Mouse (Mus musculus) forebrain, embryonic 14.5 days (tissue): ENCODE measurements around the gene Gm28042. TPM values are rescaled to one million over a fixed set of nuclear protein-coding genes. Genes with fewer than 3 reads are reported as not detected.

Source experiments
- ATAC-seq: fragments of 200-750 bp; cut with Nextera tagmentation; 2 replicates; pipeline ENCODE4 v1.8.0; 2017; ENCODE audit warnings: mild to moderate bottlenecking, moderate library complexity
- DNase-seq: peaks from one replicate; pipeline ENCODE4 v3.0.0-alpha.2; 2015; ENCODE audit warnings: low spot score
- H3K27ac ChIP-seq: fragments of 300-500 bp; sonication (generic); 2 replicates; pipeline ENCODE4 v1.5.1; 2014; ENCODE audit warnings: low read depth, mild to moderate bottlenecking, control low read depth, low read length, moderate library complexity
- H3K27me3 ChIP-seq: fragments of 300-500 bp; sonication (generic); replicated peaks from 2 replicates; pipeline ENCODE4 v1.6.1; 2014; ENCODE audit warnings: low read length, control low read depth, mixed read lengths; ENCODE audit not compliant: control insufficient read depth, insufficient read depth
- H3K36me3 ChIP-seq: fragments of 300-500 bp; sonication (generic); 2 replicates; pipeline ENCODE4 v1.6.1; 2014; ENCODE audit warnings: low read length, control low read depth; ENCODE audit not compliant: control insufficient read depth, insufficient read depth
- H3K4me1 ChIP-seq: fragments of 300-500 bp; sonication (generic); 2 replicates; pipeline ENCODE4 v1.6.1; 2014; ENCODE audit warnings: antibody characterized with exemption, low read length, control low read depth; ENCODE audit not compliant: control insufficient read depth, insufficient read depth
- H3K4me2 ChIP-seq: fragments of 300-500 bp; sonication (generic); 2 replicates; pipeline ENCODE4 v1.6.1; 2014; ENCODE audit warnings: mild to moderate bottlenecking, control low read depth, low read length
- H3K4me3 ChIP-seq: fragments of 300-500 bp; sonication (generic); 2 replicates; pipeline ENCODE4 v1.5.1; 2014; ENCODE audit warnings: low read depth, low read length, control low read depth
- H3K9ac ChIP-seq: fragments of 300-500 bp; sonication (generic); 2 replicates; pipeline ENCODE4 v1.6.1; 2014; ENCODE audit warnings: mild to moderate bottlenecking, low read length, control low read depth, moderate library complexity
- H3K9me3 ChIP-seq: fragments of 300-500 bp; sonication (generic); replicated peaks from 2 replicates; pipeline ENCODE4 v1.6.1; 2016; ENCODE audit warnings: low read length, control low read depth, mixed read lengths; ENCODE audit not compliant: control insufficient read depth
- WGBS: fragments of 180-500 bp; shearing (Covaris S2); extraction: QIAGEN DNeasy Blood & Tissue Kit; methylation state at CpG from one replicate; pipeline ENCODE4 v1.1.7; 2014; 5-methylcytosine and 5-hydroxymethylcytosine counted together
- polyA plus RNA-seq: library from polyadenylated mRNA; unstranded; fragments of >200 nt; fragmentation: Nextera tagmentation; extraction: Ambion mirVana; gene quantifications from 2 replicates; pipeline ENCODE4 v1.2.1, GENCODE M21; 2014

Gm28042 gene
- polyA plus RNA-seq, 1 experiment from 2014 or later, result 1.9 TPM

GRCm38 (mm10) chr2:120024337-120024736, 3.0 kb upstream of the Gm28042 start:
- WGBS, result 85% methylated on average over 5 of the region's 5 CpGs

DNA sequence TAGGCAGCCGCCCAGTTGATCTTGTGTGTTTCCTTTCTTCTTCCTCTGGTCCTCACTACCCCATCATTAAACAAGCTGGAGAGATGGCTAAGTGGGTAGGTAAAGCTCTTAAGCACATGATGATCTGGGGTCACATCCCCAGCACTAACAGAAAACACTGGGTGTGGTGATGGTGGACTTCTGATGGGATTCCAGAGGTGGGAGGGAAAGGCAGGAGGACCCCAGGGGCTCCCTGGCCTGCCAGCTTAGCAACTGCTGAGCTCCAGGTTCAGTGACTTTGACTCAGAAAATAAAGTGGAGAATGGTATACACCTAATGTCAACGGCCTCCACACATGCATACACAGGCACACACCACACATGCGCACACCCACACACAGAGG, 648 bp downstream of the Gm28042 start:
- H3K9me3 ChIP-seq, result no peaks in the 10 kb centered on the region
- H3K36me3 ChIP-seq, result peaks cover 38% of the 10 kb centered on the region
- H3K27me3 ChIP-seq, result no peaks in the 10 kb centered on the region
- 52% methylated on average over 3 of the region's 3 CpGs for WGBS
- DNase-seq, result no peak
- peak overlapping the region; percentile 79 for H3K4me2 ChIP-seq
- peak overlapping the region; percentile 85 for H3K27ac ChIP-seq
- ATAC-seq, result peak; percentile 24; the same call in 1 of the 2 replicates
- H3K9ac ChIP-seq, result peak overlapping the region; percentile 73
- H3K4me3 ChIP-seq, result peak overlapping the region; percentile 72
- H3K4me1 ChIP-seq, result peaks cover 11% of the 10 kb centered on the region

More at GRCm38 (mm10) chr2:120024337-120024736, 3.0 kb upstream of the Gm28042 start:
- ATAC-seq (no peak), DNase-seq (no peak)
- Histone ChIP-seq H3K4me3 (no peak overlapping the region), H3K9me3 (no peaks in the 10 kb centered on the region), H3K4me1 (peaks cover 11% of the 10 kb centered on the region), H3K4me2 (no peak overlapping the region), H3K9ac (no peak overlapping the region), H3K27ac (no peak overlapping the region), H3K36me3 (peaks cover 55% of the 10 kb centered on the region), H3K27me3 (no peaks in the 10 kb centered on the region)

- ATAC-seq (no peak), DNase-seq (no peak)
- no peak overlapping the region for H3K4me3 ChIP-seq
- H3K36me3 ChIP-seq, result peaks cover 26% of the 10 kb centered on the region
- no peaks in the 10 kb centered on the region for H3K27me3 ChIP-seq
- no peak overlapping the region for H3K9ac ChIP-seq
- peaks cover 11% of the 10 kb centered on the region for H3K4me1 ChIP-seq
- H3K9me3 ChIP-seq, result no peaks in the 10 kb centered on the region
- WGBS, result 93% methylated on average over 8 of the region's 8 CpGs
- H3K27ac ChIP-seq, result no peak overlapping the region
- H3K4me2 ChIP-seq, result no peak overlapping the region
These were observed 3.1 kb downstream of the Gm28042 start for GRCm38 (mm10) chr2:120030380-120030779.

DNA sequence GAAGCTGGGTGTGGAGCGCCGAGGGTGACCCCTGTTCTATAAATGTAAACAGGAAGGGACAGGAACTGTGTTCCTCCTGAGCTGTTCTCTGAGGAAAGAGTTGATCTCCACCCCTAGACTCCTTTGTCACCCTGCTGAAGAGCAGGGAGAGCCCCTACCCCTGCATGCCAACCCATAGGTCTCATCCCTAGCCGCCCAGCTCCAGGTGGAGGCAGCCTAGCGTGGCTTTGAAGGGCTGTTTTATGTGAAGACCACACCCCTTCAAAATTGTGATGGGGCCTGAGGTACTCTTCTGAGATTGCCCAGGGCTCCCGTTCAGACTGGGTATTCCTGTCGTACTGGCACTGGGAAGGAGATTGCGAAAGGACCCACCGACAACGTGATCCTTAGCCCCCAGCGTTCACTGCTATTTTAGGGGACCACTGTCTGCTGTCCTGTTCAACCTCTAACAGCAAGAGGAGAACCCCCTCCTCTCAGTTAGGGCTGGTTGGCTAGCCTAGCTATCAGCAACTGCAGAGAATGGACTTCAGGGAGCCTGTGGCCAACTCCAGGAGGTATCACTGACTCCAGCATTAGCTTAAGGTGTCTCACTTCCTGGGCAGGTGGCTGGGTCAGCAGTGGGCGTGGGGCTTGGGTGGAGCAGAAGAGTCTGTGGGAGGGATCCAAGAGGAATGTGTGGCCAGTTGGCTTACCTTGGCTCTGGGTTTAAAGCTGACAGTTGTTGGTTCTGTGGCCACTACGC, 5.6 kb downstream of the Gm28042 start, which contains the start of gene Pla2g4b:
Pla2g4b (plus strand) TSS at position 692 of the 742 bp plus-strand sequence.
- Histone ChIP-seq H3K36me3 (peaks cover 50% of the 10 kb centered on the region), H3K9me3 (no peaks in the 10 kb centered on the region), H3K27ac (no peak within 1 kb of the TSS), H3K4me1 (peaks cover 6% of the 10 kb centered on the region), H3K27me3 (no peaks in the 10 kb centered on the region), H3K9ac (no peak within 1 kb of the TSS), H3K4me2 (no peak within 1 kb of the TSS), H3K4me3 (no peak within 1 kb of the TSS)
- 93% methylated on average over 12 of the region's 12 CpGs for WGBS
- DNase-seq, result no peak
- ATAC-seq, result no peak

DNA sequence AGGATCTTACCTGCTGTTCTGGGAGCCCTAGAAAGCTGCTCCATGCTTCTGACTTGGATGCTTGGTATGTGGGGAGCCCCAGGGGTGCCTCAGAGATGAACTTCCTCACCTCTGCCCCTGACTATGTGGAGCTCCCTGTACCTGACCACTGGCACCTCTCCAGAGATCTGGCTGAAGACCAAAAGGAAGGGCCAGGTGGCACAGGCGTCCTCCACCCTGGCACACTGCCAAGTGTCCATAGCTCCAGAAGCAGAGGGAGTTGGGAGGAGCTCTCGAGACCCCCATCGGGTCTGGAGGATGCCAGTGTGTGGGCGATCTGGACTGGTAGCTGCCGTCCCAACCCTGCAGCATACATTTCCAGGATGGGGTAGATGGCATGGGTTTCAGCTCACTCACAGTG, 6.4 kb downstream of the Gm28042 start:
- DNase-seq, result no peak
- H3K9ac ChIP-seq, result no peak overlapping the region
- no peak for ATAC-seq
- WGBS, result 79% methylated on average over 5 of the region's 5 CpGs
- peaks cover 58% of the 10 kb centered on the region for H3K36me3 ChIP-seq
- H3K4me1 ChIP-seq, result no peaks in the 10 kb centered on the region
- H3K9me3 ChIP-seq, result no peaks in the 10 kb centered on the region
- no peak overlapping the region for H3K27ac ChIP-seq
- no peaks in the 10 kb centered on the region for H3K27me3 ChIP-seq
- H3K4me3 ChIP-seq, result no peak overlapping the region
- no peak overlapping the region for H3K4me2 ChIP-seq

GRCm38 (mm10) chr2:120037744-120038143, 10.5 kb downstream of the Gm28042 start:
- DNase-seq (no peak), ATAC-seq (no peak)
- Histone ChIP-seq H3K9ac (no peak overlapping the region), H3K4me2 (no peak overlapping the region), H3K9me3 (no peaks in the 10 kb centered on the region), H3K4me1 (no peaks in the 10 kb centered on the region), H3K27ac (no peak overlapping the region), H3K4me3 (no peak overlapping the region), H3K27me3 (no peaks in the 10 kb centered on the region), H3K36me3 (peaks cover 81% of the 10 kb centered on the region)
- 90% methylated on average over 8 of the region's 9 CpGs for whole genome bisulfite sequencing

DNA sequence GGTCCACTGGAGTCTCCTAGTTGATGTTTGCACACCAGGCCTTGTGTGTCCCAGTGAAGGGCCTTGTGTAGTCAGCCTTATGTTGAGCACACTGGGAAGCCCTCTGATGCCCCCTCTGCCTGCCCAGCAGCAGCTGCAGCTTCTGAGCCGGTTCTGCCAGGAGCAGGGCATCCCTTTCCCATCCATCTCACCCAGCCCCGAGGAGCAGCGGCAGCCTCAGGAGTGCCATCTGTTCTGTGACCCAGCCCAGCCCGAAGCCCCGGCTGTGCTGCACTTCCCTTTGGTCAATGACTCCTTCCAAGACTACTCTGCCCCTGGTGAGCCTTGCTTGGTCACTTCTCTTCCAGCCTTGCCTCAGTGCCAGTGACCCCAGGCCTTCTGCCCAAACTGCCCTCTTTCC, 13.7 kb downstream of the Gm28042 start:
- H3K4me3 ChIP-seq, result no peak overlapping the region
- H3K9me3 ChIP-seq, result no peaks in the 10 kb centered on the region
- peaks cover 65% of the 10 kb centered on the region for H3K36me3 ChIP-seq
- no peak for ATAC-seq
- no peaks in the 10 kb centered on the region for H3K4me1 ChIP-seq
- no peak for DNase-seq
- H3K4me2 ChIP-seq, result no peak overlapping the region
- H3K27me3 ChIP-seq, result no peaks in the 10 kb centered on the region
- WGBS, result 92% methylated on average over 5 of the region's 5 CpGs
- no peak overlapping the region for H3K27ac ChIP-seq
- H3K9ac ChIP-seq, result no peak overlapping the region

GRCm38 (mm10) chr2:120044101-120044603, 16.9 kb downstream of the Gm28042 start:
- H3K4me2 ChIP-seq, result no peak overlapping the region
- H3K9me3 ChIP-seq, result no peaks in the 10 kb centered on the region
- WGBS, result 58% methylated on average over 4 of the region's 4 CpGs
- H3K36me3 ChIP-seq, result peaks cover 33% of the 10 kb centered on the region
- no peaks in the 10 kb centered on the region for H3K27me3 ChIP-seq
- ATAC-seq (no peak), DNase-seq (no peak)
- H3K4me1 ChIP-seq, result no peaks in the 10 kb centered on the region
- H3K4me3 ChIP-seq, result no peak overlapping the region
- no peak overlapping the region for H3K27ac ChIP-seq
- H3K9ac ChIP-seq, result no peak overlapping the region

DNA sequence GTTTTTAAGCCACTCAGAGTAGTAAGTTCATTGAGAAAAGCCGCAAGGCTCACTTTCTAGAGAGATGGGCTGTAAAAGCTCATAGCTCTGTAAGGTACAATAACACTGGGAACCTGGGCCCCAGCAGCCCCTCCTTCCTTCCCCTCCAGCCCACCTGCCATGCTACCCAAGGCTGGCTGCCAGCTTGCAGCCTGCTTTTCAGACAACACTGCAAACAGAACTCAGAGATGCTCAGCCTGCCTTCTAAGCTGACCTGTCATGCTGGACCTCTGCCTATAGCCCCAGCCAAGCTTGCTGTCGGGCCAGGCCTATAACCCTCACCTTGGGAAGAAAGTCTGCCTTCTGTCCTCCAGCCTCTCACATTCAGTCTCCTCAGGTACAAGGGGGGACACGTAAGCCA, 17.4 kb downstream of the Gm28042 start:
- ATAC-seq (no peak), DNase-seq (no peak)
- no peaks in the 10 kb centered on the region for H3K27me3 ChIP-seq
- H3K4me3 ChIP-seq, result no peak overlapping the region
- no peaks in the 10 kb centered on the region for H3K9me3 ChIP-seq
- H3K4me1 ChIP-seq, result no peaks in the 10 kb centered on the region
- H3K36me3 ChIP-seq, result peaks cover 28% of the 10 kb centered on the region
- H3K9ac ChIP-seq, result no peak overlapping the region
- no peak overlapping the region for H3K27ac ChIP-seq
- WGBS, result 74% methylated on average over 3 of the region's 3 CpGs
- no peak overlapping the region for H3K4me2 ChIP-seq
